Mouse (Mus musculus) liver, embryonic 14.5 days (tissue): Measurements from ENCODE around the gene Trim25.

Experiments
- CTCF ChIP-seq: IDR thresholded peaks from 2 replicates; pipeline ENCODE4 v1.5.1; 2016; ENCODE audit warnings: antibody characterized with exemption, low read depth, control low read depth
- EP300 ChIP-seq: IDR thresholded peaks from 2 replicates; pipeline ENCODE4 v1.6.1; 2016; ENCODE audit warnings: antibody characterized with exemption, low read depth

- TF ChIP-seq EP300 (peak; percentile 88), CTCF (no peak)
Observed at GRCm38 (mm10) chr11:89017514-89018182, 18.5 kb downstream of the Trim25 start.
